Mouse (Mus musculus) testis, adult 2 months (tissue): Measurements from ENCODE around the gene Trim40. TPM values are rescaled to one million over a fixed set of nuclear protein-coding genes. Genes with fewer than 3 reads are reported as not detected.
"Not testable (repeated sequence)": the region's sequence is repeated elsewhere in the genome, so short reads cannot be mapped to it uniquely, and the experiment has no call there.

Experiments used
- H3K27ac ChIP-seq: fragments of 200-500 bp; 2 replicates; pipeline ENCODE4 v1.5.1; 2012; ENCODE audit warnings: low read depth, low read length; ENCODE audit not compliant: control insufficient read depth, insufficient read depth
- H3K27me3 ChIP-seq: fragments of 200-500 bp; 2 replicates; pipeline ENCODE4 v1.6.1; 2012; ENCODE audit warnings: mild to moderate bottlenecking, low read length, moderate library complexity; ENCODE audit not compliant: control insufficient read depth, insufficient read depth
- H3K36me3 ChIP-seq: fragments of 200-500 bp; 2 replicates; pipeline ENCODE4 v1.6.1; 2012; ENCODE audit warnings: mild to moderate bottlenecking, low read length; ENCODE audit not compliant: control insufficient read depth, insufficient read depth
- H3K4me1 ChIP-seq: fragments of 200-500 bp; 2 replicates; pipeline ENCODE4 v1.6.1; 2012; ENCODE audit warnings: low read length; ENCODE audit not compliant: control insufficient read depth, insufficient read depth
- H3K4me3 ChIP-seq: fragments of 200-500 bp; 2 replicates; pipeline ENCODE4 v1.5.1; 2012; ENCODE audit warnings: low read depth, mild to moderate bottlenecking, low read length, moderate library complexity, mixed read lengths; ENCODE audit not compliant: control insufficient read depth
- CTCF ChIP-seq: fragments of 200-500 bp; IDR thresholded peaks from 2 replicates; pipeline ENCODE4 v1.5.1; 2012; ENCODE audit warnings: low read depth, mild to moderate bottlenecking, inconsistent platforms, low read length, moderate library complexity; ENCODE audit not compliant: control insufficient read depth, insufficient read depth, insufficient replicate concordance
- POLR2A ChIP-seq: fragments of 200-500 bp; IDR thresholded peaks from 2 replicates; pipeline ENCODE4 v1.6.1; 2012; ENCODE audit warnings: low read depth, mild to moderate bottlenecking, inconsistent platforms, low read length, moderate library complexity; ENCODE audit not compliant: control insufficient read depth
- polyA plus RNA-seq: library from polyadenylated mRNA; depleted of rRNA; stranded (reverse); fragments of >200 nt; gene quantifications from 2 replicates; pipeline ENCODE4 v1.2.3, GENCODE M21; 2012

The Trim40 gene
- polyA plus RNA-seq, 1 experiment = not detected

DNA sequence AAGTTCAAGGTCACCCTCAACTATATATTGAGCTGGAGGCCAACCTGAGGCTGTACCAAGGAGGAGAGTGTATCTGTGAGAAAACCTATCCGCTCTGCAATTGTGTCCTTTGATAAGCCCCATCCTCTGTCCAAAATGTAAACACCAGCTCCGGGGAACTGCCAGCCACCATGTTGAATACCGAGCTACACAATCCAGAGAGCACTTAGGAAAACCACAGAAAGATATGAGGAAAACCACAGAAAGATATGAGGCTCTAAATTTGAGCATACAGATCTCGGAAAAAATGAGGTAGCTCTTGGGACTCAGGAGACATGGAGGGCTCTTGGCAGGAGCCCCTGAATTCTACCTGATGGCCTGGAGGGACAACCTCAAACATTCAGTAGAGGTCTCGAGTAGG is 3.5 kb upstream of the Trim40 start:
- H3K27me3 ChIP-seq = no peaks in the 10 kb centered on the region
- TF ChIP-seq CTCF (no peak), POLR2A (no peak)
- no peaks in the 10 kb centered on the region for H3K36me3 ChIP-seq
- no peak overlapping the region for H3K27ac ChIP-seq
- no peak overlapping the region for H3K4me3 ChIP-seq
- no peaks in the 10 kb centered on the region for H3K4me1 ChIP-seq

DNA sequence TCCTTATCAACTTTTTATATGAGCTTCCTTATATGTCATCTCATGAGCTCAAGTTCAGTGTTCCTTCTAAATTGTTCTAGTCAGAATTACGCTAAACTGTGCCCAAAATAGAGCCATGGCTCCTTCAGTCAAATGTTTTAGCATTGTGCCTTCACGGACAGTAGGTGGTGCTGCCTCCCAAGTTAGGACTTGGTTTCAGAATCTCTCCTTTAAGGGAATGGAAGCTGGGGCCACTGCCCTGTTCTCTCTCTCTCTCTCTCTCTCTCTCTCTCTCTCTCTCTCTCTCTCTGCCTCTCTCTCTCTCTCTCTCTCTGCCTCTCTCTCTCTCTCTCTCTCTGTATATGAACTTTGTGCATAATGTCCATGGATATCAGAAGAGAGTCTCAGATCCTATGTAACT is 2.4 kb upstream of the Trim40 start:
- Histone ChIP-seq H3K4me3 (no peak overlapping the region), H3K4me1 (no peaks in the 10 kb centered on the region)
- TF ChIP-seq CTCF (no peak), POLR2A (no peak)

DNA sequence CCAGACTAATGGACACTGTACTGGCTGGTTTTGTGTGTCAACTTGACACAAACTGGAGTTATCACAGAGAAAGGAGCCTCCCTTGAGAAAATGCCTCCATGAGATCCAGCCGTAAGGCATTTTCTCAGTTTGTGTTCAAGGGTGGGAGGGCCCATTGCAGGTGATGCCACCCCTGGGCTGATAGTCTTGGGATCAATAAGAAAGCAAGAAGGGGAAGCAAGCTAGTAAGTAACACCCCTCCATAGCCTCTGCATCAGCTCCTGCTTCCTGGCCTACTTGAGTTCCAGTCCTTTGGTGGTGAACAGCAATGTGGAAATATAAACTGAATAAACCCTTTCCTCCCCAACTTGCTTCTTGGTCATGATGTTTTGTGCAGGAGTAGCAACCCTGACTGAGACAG is 1.6 kb upstream of the Trim40 start:
- H3K36me3 ChIP-seq, H3K27ac ChIP-seq, H3K27me3 ChIP-seq, H3K4me1 ChIP-seq, H3K4me3 ChIP-seq: not testable (repeated sequence)

More for the DNA sequence above, 2.4 kb upstream of the Trim40 start:
- Histone ChIP-seq H3K36me3 (no peaks in the 10 kb centered on the region), H3K27me3 (no peaks in the 10 kb centered on the region), H3K27ac (no peak overlapping the region)

DNA sequence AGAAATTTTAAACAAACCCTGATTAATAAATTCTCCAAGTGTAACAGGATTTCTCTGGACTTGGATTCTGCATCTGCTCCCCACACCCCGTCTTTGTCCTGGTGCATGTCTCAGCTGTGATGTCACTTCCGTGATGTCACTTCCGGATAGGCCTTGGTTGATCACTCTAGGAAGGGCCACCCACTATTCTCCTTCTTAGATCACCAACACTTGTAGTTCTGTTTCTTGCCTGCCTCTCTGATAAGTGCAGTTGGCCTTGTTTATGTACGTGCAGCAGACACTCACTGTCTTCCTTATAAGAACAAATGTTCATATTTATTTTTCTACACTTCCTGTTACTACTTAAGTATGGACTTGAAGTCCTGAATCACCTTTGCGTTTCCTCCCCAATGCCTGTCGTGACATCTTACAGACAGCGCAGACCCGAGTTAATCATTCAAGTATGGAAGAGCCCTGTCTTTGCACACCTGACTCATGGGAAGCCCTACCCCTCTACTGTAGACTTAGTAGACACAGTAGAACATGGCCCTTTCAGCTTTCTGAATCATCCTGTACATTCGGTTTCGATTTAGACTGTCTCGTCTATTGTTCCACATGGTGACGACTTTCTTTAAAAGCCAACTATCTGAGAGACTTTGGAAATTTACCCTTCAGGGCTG is 4.7 kb downstream of the Trim40 start:
- Histone ChIP-seq H3K27me3 (no peaks in the 10 kb centered on the region), H3K4me1 (no peaks in the 10 kb centered on the region), H3K4me3 (no peak overlapping the region), H3K36me3 (no peaks in the 10 kb centered on the region), H3K27ac (no peak overlapping the region)
- no peak for TF ChIP-seq CTCF
- TF ChIP-seq POLR2A = no peak

GRCm38 (mm10) chr17:36883350-36883749 is 6.6 kb downstream of the Trim40 start:
- TF ChIP-seq POLR2A (no peak), CTCF (no peak)
- Histone ChIP-seq H3K4me1 (no peaks in the 10 kb centered on the region), H3K36me3 (no peaks in the 10 kb centered on the region), H3K27me3 (no peaks in the 10 kb centered on the region), H3K4me3 (no peak overlapping the region), H3K27ac (no peak overlapping the region)

DNA sequence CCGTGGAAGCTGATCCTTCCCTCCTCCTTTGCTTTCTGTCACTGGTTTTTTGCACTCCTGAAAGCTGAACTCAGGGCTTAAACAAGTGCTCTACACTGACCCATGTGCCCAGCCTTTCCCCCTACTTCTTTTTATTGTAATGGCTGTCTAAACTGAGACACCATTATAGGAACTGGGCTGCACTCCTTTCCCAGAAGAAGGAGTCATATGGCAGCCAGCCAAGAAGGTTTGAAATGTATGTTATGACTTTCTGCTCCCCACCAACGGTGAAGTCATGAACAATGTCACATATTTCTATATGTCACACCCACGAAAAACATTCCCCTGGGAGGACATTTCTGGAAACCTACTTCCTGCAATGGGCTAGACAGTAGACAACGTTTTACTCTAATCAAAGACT is 15.3 kb downstream of the Trim40 start:
- no peaks in the 10 kb centered on the region for H3K36me3 ChIP-seq
- no peak overlapping the region for H3K4me3 ChIP-seq
- TF ChIP-seq CTCF (no peak), POLR2A (no peak)
- peaks cover 5% of the 10 kb centered on the region for H3K4me1 ChIP-seq
- H3K27ac ChIP-seq = no peak overlapping the region
- H3K27me3 ChIP-seq = no peaks in the 10 kb centered on the region

DNA sequence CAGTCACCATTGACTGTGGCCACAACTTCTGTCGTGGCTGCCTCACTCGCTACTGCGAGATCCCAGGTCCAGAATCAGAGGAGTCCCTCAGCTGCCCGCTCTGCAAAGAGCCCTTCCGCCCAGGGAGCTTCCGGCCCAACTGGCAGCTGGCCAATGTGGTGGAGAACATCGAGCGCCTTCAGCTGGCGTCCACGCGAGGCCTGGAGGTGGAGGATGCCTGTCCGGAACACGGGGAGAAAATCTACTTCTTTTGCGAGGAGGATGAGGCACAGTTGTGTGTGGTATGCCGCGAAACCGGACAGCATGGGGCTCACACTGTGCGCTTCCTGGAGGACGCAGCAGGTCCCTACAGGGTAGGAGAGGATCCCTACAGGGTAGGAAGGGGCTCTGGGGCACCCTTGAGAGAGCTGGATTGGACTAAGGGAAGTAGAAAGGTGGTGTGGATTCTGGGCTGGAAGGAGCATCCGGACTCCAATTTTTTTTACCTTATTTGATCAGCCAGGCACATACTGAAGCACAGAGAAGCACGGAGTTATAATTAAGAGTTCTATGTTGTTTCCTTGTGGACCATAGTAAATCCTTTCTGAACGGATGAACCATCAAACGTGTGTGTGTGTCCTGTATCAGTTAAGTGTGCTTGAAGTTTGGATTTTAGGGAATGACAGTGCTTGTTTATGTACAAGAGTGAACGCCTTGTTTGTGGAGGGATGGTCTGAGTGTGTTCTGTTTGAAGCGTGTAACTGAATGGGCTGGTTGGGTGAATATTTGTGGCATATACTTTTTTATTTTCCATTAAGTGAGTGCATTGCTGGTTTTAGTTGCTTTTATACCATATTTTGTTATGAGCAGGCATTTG is 19.7 kb downstream of the Trim40 start:
- peak overlapping the region; percentile 3 for H3K4me3 ChIP-seq
- no peaks in the 10 kb centered on the region for H3K36me3 ChIP-seq
- peaks cover 12% of the 10 kb centered on the region for H3K4me1 ChIP-seq
- no peaks in the 10 kb centered on the region for H3K27me3 ChIP-seq
- TF ChIP-seq POLR2A (no peak), CTCF (no peak)
- H3K27ac ChIP-seq = no peak overlapping the region
